ENCODE assay signal across 21 mouse cellular contexts in genomic region chrX:61432276-61432675, GRCm38 (mm10).
A peak's percentile ranks its signal among the peaks of the same experiment; 100 is the strongest.
DNase-seq lines count a peak whose midpoint lies in the region; ATAC-seq and TF ChIP-seq lines count a peak whose summit lies in the region.
"Had no signal": no experiment of that assay in that cellular context is flagged by ENCODE, and none has a peak within 500 bp of the region (broad histone marks: within the 10 kb centered on the region; RNA-seq: fewer than 3 reads in every experiment).

No protein-coding gene starts in this region.

- H3K36me3 ChIP-seq in embryonic facial prominence, embryonic 10.5 days (replicated peaks): no peaks in the 10 kb centered on the region
- H3K36me3 ChIP-seq: G1E; heart, embryonic 13.5 days; hindbrain, embryonic 15.5 days had no signal

- H3K4me3 ChIP-seq in left cerebral cortex, adult 2 months: no peak overlapping the region
- no peak overlapping the region for H3K4me3 ChIP-seq in embryonic facial prominence, embryonic 10.5 days
- H3K4me3 ChIP-seq: forebrain, embryonic 13.5 days; gastrocnemius, adult 2 months; heart, embryonic 13.5 days; hindbrain, embryonic 15.5 days had no signal

- 84% methylated on average over 1 of the region's 1 CpGs for WGBS in embryonic facial prominence, embryonic 10.5 days

- intact Hi-C loops in left cerebral cortex, adult 2 months (cut with DNase I): no loop called here

- TF ChIP-seq CTCF in left cerebral cortex, adult 2 months (IDR thresholded peaks at IDR 0.05): no peak

- H3K9me3 ChIP-seq in embryonic facial prominence, embryonic 10.5 days: no peaks in the 10 kb centered on the region
- H3K9me3 ChIP-seq: forebrain, embryonic 13.5 days; G1E; heart, embryonic 13.5 days; hindbrain, embryonic 15.5 days had no signal

- DNase-seq in cerebellum, postnatal 4 days (ENCODE audit: low spot score in 2 of 2): no peak
- DNase-seq in cerebellum, adult 9-10 months: peak; percentile 90
- peak; percentile 45 to 67 for DNase-seq in cerebellum, postnatal 25 days
- no peak for DNase-seq in embryo, embryonic 11 days
- DNase-seq in left cerebral cortex, adult 2 months (ENCODE audit: extremely low spot score in 1 of 2, low spot score in 2 of 2): no peak
- DNase-seq in embryonic facial prominence, embryonic 10.5 days (ENCODE audit: low spot score): no peak
- DNase-seq: adrenal gland, adult 8-10 months; adrenal gland, postnatal 36 days; B cell, adult 2 months; forebrain, postnatal 0 days; gastrocnemius, adult 2 months; gastrocnemius, postnatal 25 days; heart, postnatal 36 days; kidney, adult 2 months had no signal

- H3K4me1 ChIP-seq in embryonic facial prominence, embryonic 10.5 days: no peaks in the 10 kb centered on the region
- H3K4me1 ChIP-seq: forebrain, embryonic 13.5 days; heart, embryonic 13.5 days; hindbrain, embryonic 15.5 days had no signal

- ATAC-seq in cerebellum, adult (ENCODE audit: insufficient number of reproducible peaks, low FRiP score, low TSS enrichment): peak; percentile 95
- ATAC-seq: CD4-positive, CD25-positive, alpha-beta regulatory T cell, adult 4 months; forebrain, embryonic 13.5 days; forebrain, postnatal 0 days; intestine, embryonic 16.5 days had no signal

- H3K27me3 ChIP-seq in embryonic facial prominence, embryonic 10.5 days (replicated peaks; ENCODE audit: low read depth, poor library complexity, severe bottlenecking): no peaks in the 10 kb centered on the region
- H3K27me3 ChIP-seq: forebrain, embryonic 13.5 days; heart, embryonic 13.5 days; hindbrain, embryonic 15.5 days had no signal

- no peak overlapping the region for H3K27ac ChIP-seq in left cerebral cortex, adult 2 months
- no peak overlapping the region for H3K27ac ChIP-seq in embryonic facial prominence, embryonic 10.5 days (replicated peaks)
- H3K27ac ChIP-seq: forebrain, embryonic 13.5 days; gastrocnemius, adult 2 months; heart, embryonic 13.5 days; hindbrain, embryonic 15.5 days had no signal

Comparison
In these comparisons a context has a peak if more than half of its experiments do, and no peak if none do; other contexts are left out.
1. DNase-seq: peak in cerebellum, adult 9-10 months (single experiment) and cerebellum, postnatal 25 days (2 of 2); none in cerebellum, postnatal 4 days (0 of 2), embryo, embryonic 11 days (single experiment), left cerebral cortex, adult 2 months (0 of 2) and embryonic facial prominence, embryonic 10.5 days (single experiment).